Mouse (Mus musculus) CH12.LX (cell line): ENCODE data around the gene Gm28729.

Experiments used
- CTCF ChIP-seq, 2 experiments: IDR thresholded peaks in 1 of 2; conservative IDR thresholded peaks in 1 of 2; 2 replicates each; pipeline ENCODE4 v1.5.1; 2011 to 2012; ENCODE audit warnings: low read depth in 2 of 2, low read length in 2 of 2, improper control_type of control experiment in 1 of 2, inconsistent platforms in 1 of 2, mild to moderate bottlenecking in 1 of 2, moderate library complexity in 1 of 2
- EP300 ChIP-seq: IDR thresholded peaks from 2 replicates; pipeline ENCODE4 v1.6.1; 2011; ENCODE audit warnings: low read length, improper control_type of control experiment
- JUN ChIP-seq: IDR thresholded peaks from 2 replicates; pipeline ENCODE4 v1.6.1; 2011; ENCODE audit warnings: low read depth, mild to moderate bottlenecking, low read length, improper control_type of control experiment, moderate library complexity; ENCODE audit not compliant: insufficient read depth
- MAFK ChIP-seq: IDR thresholded peaks from 2 replicates; pipeline ENCODE4 v1.6.1; 2011; ENCODE audit warnings: low read length, improper control_type of control experiment; ENCODE audit not compliant: insufficient replicate concordance
- NRF1 ChIP-seq: IDR thresholded peaks from 2 replicates; pipeline ENCODE4 v1.6.1; 2014; ENCODE audit warnings: low read depth, mild to moderate bottlenecking, inconsistent platforms, low read length, improper control_type of control experiment, moderate library complexity
- USF1 ChIP-seq: IDR thresholded peaks from 2 replicates; pipeline ENCODE4 v1.6.1; 2014; ENCODE audit warnings: low read depth, mild to moderate bottlenecking, inconsistent platforms, low read length, improper control_type of control experiment
- ZC3H11A ChIP-seq: IDR thresholded peaks from 2 replicates; pipeline ENCODE4 v1.6.1; 2012; ENCODE audit warnings: low read depth, mild to moderate bottlenecking, inconsistent platforms, low read length, improper control_type of control experiment

GRCm38 (mm10) chr9:96505156-96505555 is 19.9 kb downstream of the Gm28729 start:
- TF ChIP-seq MAFK: no peak
- no peak for TF ChIP-seq EP300
- TF ChIP-seq CTCF (conservative IDR thresholded peaks at IDR 0.05 in 1 of 2, IDR thresholded peaks at IDR 0.05 in 1 of 2; ENCODE audit: low read depth in 2 of 2, low read length in 2 of 2): no peak
- TF ChIP-seq NRF1: no peak
- no peak for TF ChIP-seq ZC3H11A
- no peak for TF ChIP-seq JUN
- no peak for TF ChIP-seq USF1
